Mouse (Mus musculus): ENCODE measurements around the gene Klk5. TPM values are rescaled to one million over a fixed set of nuclear protein-coding genes. Genes with fewer than 3 reads are reported as not detected.

Gene Klk5
- total and polyA plus RNA-seq, 2 experiments from 2014 or later: not detected

GRCm38 (mm10) chr7:43891788-43892187 lies 50.0 kb downstream of the Klk5 start:
- Histone ChIP-seq H3K27me3 (ENCODE audit: insufficient read depth, low read length) (no peaks in the 10 kb centered on the region), H3K9me3 (ENCODE audit: low read length) (no peaks in the 10 kb centered on the region), H3K4me2 (ENCODE audit: low read depth, low read length, poor library complexity, severe bottlenecking) (no peak overlapping the region), H3K36me3 (ENCODE audit: insufficient read depth, low read length) (no peaks in the 10 kb centered on the region), H3K27ac (ENCODE audit: low read depth, low read length) (no peak overlapping the region), H3K9ac (replicated peaks; ENCODE audit: low read length, poor library complexity, severe bottlenecking) (no peak overlapping the region), H3K4me3 (ENCODE audit: low read depth, low read length) (no peak overlapping the region), H3K4me1 (ENCODE audit: insufficient read depth, low read length) (no peaks in the 10 kb centered on the region)
- no peak for TF ChIP-seq CTCF (IDR thresholded peaks at IDR 0.05)
- no peak for DNase-seq (ENCODE audit: low spot score)
- ATAC-seq (ENCODE audit: low FRiP score): no peak
- whole genome bisulfite sequencing: 66% methylated on average over 3 of the region's 3 CpGs

- Histone ChIP-seq H3K4me1 (ENCODE audit: insufficient read depth, low read length) (no peaks in the 10 kb centered on the region), H3K9me3 (ENCODE audit: low read length) (no peaks in the 10 kb centered on the region), H3K4me2 (ENCODE audit: low read depth, low read length, poor library complexity, severe bottlenecking) (no peak overlapping the region), H3K27me3 (ENCODE audit: insufficient read depth, low read length) (no peaks in the 10 kb centered on the region), H3K27ac (ENCODE audit: low read depth, low read length) (no peak overlapping the region), H3K36me3 (ENCODE audit: insufficient read depth, low read length) (no peaks in the 10 kb centered on the region), H3K4me3 (ENCODE audit: low read depth, low read length) (no peak overlapping the region), H3K9ac (replicated peaks; ENCODE audit: low read length, poor library complexity, severe bottlenecking) (no peak overlapping the region)
- peak; percentile 97 for TF ChIP-seq CTCF (IDR thresholded peaks at IDR 0.05)
- DNase-seq (ENCODE audit: low spot score): peak; percentile 94
- whole genome bisulfite sequencing: 9% methylated on average over 1 of the region's 1 CpGs
- peak; percentile 95 for ATAC-seq (ENCODE audit: low FRiP score)
Observed at GRCm38 (mm10) chr7:43894836-43895235, 53.1 kb downstream of the Klk5 start.

Other genes starting within 250 kb of the Klk5 start
- gene Zfp819, start 234.8 kb upstream of the Klk5 start, total RNA-seq (2014; rRNA removed): 1.3 and 1.6 TPM in 2 replicates
- gene Zfp819, start 234.8 kb upstream of the Klk5 start, polyA plus RNA-seq (2015; fragmentation: Nextera tagmentation; extraction: Ambion mirVana): 0.23 and 0.49 TPM in 2 replicates
- not detected in 2 replicates for gene Ceacam18, start 207.3 kb upstream of the Klk5 start, total RNA-seq (2014; rRNA removed)
- not detected in 2 replicates for gene Ceacam18, start 207.3 kb upstream of the Klk5 start, polyA plus RNA-seq (2015; fragmentation: Nextera tagmentation; extraction: Ambion mirVana)
- not detected in 2 replicates for gene Siglece, start 181.8 kb upstream of the Klk5 start, total RNA-seq (2014; rRNA removed)
- 0.43 TPM in 1 of 2 replicates, not detected in the other for gene Siglece, start 181.8 kb upstream of the Klk5 start, polyA plus RNA-seq (2015; fragmentation: Nextera tagmentation; extraction: Ambion mirVana)
- gene Ctu1, start 170.0 kb upstream of the Klk5 start, total RNA-seq (2014; rRNA removed): 36.7 and 40.4 TPM in 2 replicates
- 21.2 and 21.6 TPM in 2 replicates for gene Ctu1, start 170.0 kb upstream of the Klk5 start, polyA plus RNA-seq (2015; fragmentation: Nextera tagmentation; extraction: Ambion mirVana)
- not detected in 2 replicates for gene Klk14, start 151.6 kb upstream of the Klk5 start, total RNA-seq (2014; rRNA removed)
- gene Klk14, start 151.6 kb upstream of the Klk5 start, polyA plus RNA-seq (2015; fragmentation: Nextera tagmentation; extraction: Ambion mirVana): not detected in 2 replicates
- 0.22 TPM in 1 of 2 replicates, not detected in the other for gene Klk13, start 129.4 kb upstream of the Klk5 start, total RNA-seq (2014; rRNA removed)
- gene Klk13, start 129.4 kb upstream of the Klk5 start, polyA plus RNA-seq (2015; fragmentation: Nextera tagmentation; extraction: Ambion mirVana): 0.11 and 0.29 TPM in 2 replicates
- gene Klk12, start 73.1 kb upstream of the Klk5 start, total RNA-seq (2014; rRNA removed): not detected in 2 replicates
- not detected in 2 replicates for gene Klk12, start 73.1 kb upstream of the Klk5 start, polyA plus RNA-seq (2015; fragmentation: Nextera tagmentation; extraction: Ambion mirVana)
- 0.19 TPM in 1 of 2 replicates, not detected in the other for gene Klk11, start 67.4 kb upstream of the Klk5 start, total RNA-seq (2014; rRNA removed)
- not detected in 2 replicates for gene Klk11, start 67.4 kb upstream of the Klk5 start, polyA plus RNA-seq (2015; fragmentation: Nextera tagmentation; extraction: Ambion mirVana)
- 0.66 TPM in 1 of 2 replicates, not detected in the other for gene Klk10, start 60.9 kb upstream of the Klk5 start, total RNA-seq (2014; rRNA removed)
- gene Klk10, start 60.9 kb upstream of the Klk5 start, polyA plus RNA-seq (2015; fragmentation: Nextera tagmentation; extraction: Ambion mirVana): 0.28 TPM in 1 of 2 replicates, not detected in the other
- gene Klk9, start 50.1 kb upstream of the Klk5 start, total RNA-seq (2014; rRNA removed): not detected in 2 replicates
- 0.15 TPM in 1 of 2 replicates, not detected in the other for gene Klk9, start 50.1 kb upstream of the Klk5 start, polyA plus RNA-seq (2015; fragmentation: Nextera tagmentation; extraction: Ambion mirVana)
- 6.7 and 9.5 TPM in 2 replicates for gene Klk8, start 44.4 kb upstream of the Klk5 start, total RNA-seq (2014; rRNA removed)
- 7.4 and 12.0 TPM in 2 replicates for gene Klk8, start 44.4 kb upstream of the Klk5 start, polyA plus RNA-seq (2015; fragmentation: Nextera tagmentation; extraction: Ambion mirVana)
- 0.14 and 0.16 TPM in 2 replicates for gene Klk7, start 30.7 kb upstream of the Klk5 start, total RNA-seq (2014; rRNA removed)
- gene Klk7, start 30.7 kb upstream of the Klk5 start, polyA plus RNA-seq (2015; fragmentation: Nextera tagmentation; extraction: Ambion mirVana): 0.15 and 0.16 TPM in 2 replicates
- not detected in 2 replicates for gene Klk6, start 17.5 kb upstream of the Klk5 start, total RNA-seq (2014; rRNA removed)
- gene Klk6, start 17.5 kb upstream of the Klk5 start, polyA plus RNA-seq (2015; fragmentation: Nextera tagmentation; extraction: Ambion mirVana): not detected in 2 replicates
- 0.16 TPM in 1 of 2 replicates, not detected in the other for gene Klk4, start 39.2 kb downstream of the Klk5 start, total RNA-seq (2014; rRNA removed)
- gene Klk4, start 39.2 kb downstream of the Klk5 start, polyA plus RNA-seq (2015; fragmentation: Nextera tagmentation; extraction: Ambion mirVana): not detected in 2 replicates
- not detected in 2 replicates for gene Klk15, start 91.8 kb downstream of the Klk5 start, total RNA-seq (2014; rRNA removed)
- not detected in 2 replicates for gene Klk15, start 91.8 kb downstream of the Klk5 start, polyA plus RNA-seq (2015; fragmentation: Nextera tagmentation; extraction: Ambion mirVana)
- gene Klk1b8, start 108.7 kb downstream of the Klk5 start, total RNA-seq (2014; rRNA removed): not detected in 2 replicates
- gene Klk1b8, start 108.7 kb downstream of the Klk5 start, polyA plus RNA-seq (2015; fragmentation: Nextera tagmentation; extraction: Ambion mirVana): not detected in 2 replicates
- gene Klk1b1, start 124.8 kb downstream of the Klk5 start, total RNA-seq (2014; rRNA removed): not detected in 2 replicates
- not detected in 2 replicates for gene Klk1b1, start 124.8 kb downstream of the Klk5 start, polyA plus RNA-seq (2015; fragmentation: Nextera tagmentation; extraction: Ambion mirVana)
- not detected in 2 replicates for gene Klk1b9, start 134.1 kb downstream of the Klk5 start, total RNA-seq (2014; rRNA removed)
- not detected in 2 replicates for gene Klk1b9, start 134.1 kb downstream of the Klk5 start, polyA plus RNA-seq (2015; fragmentation: Nextera tagmentation; extraction: Ambion mirVana)
- not detected in 2 replicates for gene Klk1b11, start 153.9 kb downstream of the Klk5 start, total RNA-seq (2014; rRNA removed)
- not detected in 2 replicates for gene Klk1b11, start 153.9 kb downstream of the Klk5 start, polyA plus RNA-seq (2015; fragmentation: Nextera tagmentation; extraction: Ambion mirVana)
- gene Klk1b26, start 170.2 kb downstream of the Klk5 start, total RNA-seq (2014; rRNA removed): not detected in 2 replicates
- gene Klk1b26, start 170.2 kb downstream of the Klk5 start, polyA plus RNA-seq (2015; fragmentation: Nextera tagmentation; extraction: Ambion mirVana): not detected in 2 replicates
- gene Klk1b27, start 210.3 kb downstream of the Klk5 start, total RNA-seq (2014; rRNA removed): not detected in 2 replicates
- gene Klk1b27, start 210.3 kb downstream of the Klk5 start, polyA plus RNA-seq (2015; fragmentation: Nextera tagmentation; extraction: Ambion mirVana): not detected in 2 replicates